Mouse (Mus musculus) midbrain, embryonic 10.5 days (tissue): Measurements from ENCODE around the gene Epas1. TPM values are rescaled to one million over a fixed set of nuclear protein-coding genes. Genes with fewer than 3 reads are reported as not detected.
A peak's percentile ranks its signal among the peaks of the same experiment; 100 is the strongest.

ENCODE experiments used
- DNase-seq: peaks from one replicate; pipeline ENCODE4 v3.0.0-alpha.2; 2017; ENCODE audit warnings: low spot score
- H3K27ac ChIP-seq: fragments of 300-500 bp; sonication (generic); replicated peaks from 2 replicates; pipeline ENCODE4 v1.5.1; 2016; ENCODE audit warnings: mild to moderate bottlenecking
- H3K27me3 ChIP-seq: fragments of 300-500 bp; sonication (generic); 2 replicates; pipeline ENCODE4 v1.6.1; 2016; ENCODE audit warnings: low read depth, mild to moderate bottlenecking; ENCODE audit not compliant: poor library complexity, severe bottlenecking
- H3K36me3 ChIP-seq: fragments of 300-500 bp; sonication (generic); 2 replicates; pipeline ENCODE4 v1.6.1; 2016; ENCODE audit warnings: mild to moderate bottlenecking, moderate library complexity
- H3K4me1 ChIP-seq: fragments of 300-500 bp; sonication (generic); 2 replicates; pipeline ENCODE4 v1.6.1; 2016
- H3K4me3 ChIP-seq: fragments of 300-500 bp; sonication (generic); 2 replicates; pipeline ENCODE4 v1.5.1; 2016; ENCODE audit warnings: mild to moderate bottlenecking, moderate library complexity
- H3K9me3 ChIP-seq: fragments of 300-500 bp; sonication (generic); replicated peaks from 2 replicates; pipeline ENCODE4 v1.6.1; 2016; ENCODE audit warnings: mild to moderate bottlenecking
- WGBS: fragments of 180-500 bp; shearing (Covaris S2); methylation state at CpG from one replicate; pipeline ENCODE4 v1.1.7; 2016; 5-methylcytosine and 5-hydroxymethylcytosine counted together
- polyA plus RNA-seq: library from polyadenylated mRNA; unstranded; fragments of >200 nt; fragmentation: Nextera tagmentation; extraction: Ambion mirVana; gene quantifications from 2 replicates; pipeline ENCODE4 v1.2.1, GENCODE M21; 2016

The Epas1 gene
- polyA plus RNA-seq = 2.0 and 3.0 TPM in 2 replicates

- Histone ChIP-seq H3K27ac (peak within 1 kb of the TSS; percentile 79), H3K4me1 (peaks cover 28% of the 10 kb centered on the region), H3K27me3 (peaks cover 81% of the 10 kb centered on the region), H3K9me3 (no peaks in the 10 kb centered on the region), H3K4me3 (peak within 1 kb of the TSS; percentile 67), H3K36me3 (no peaks in the 10 kb centered on the region)
- DNase-seq = peak; percentile 92
- 0% methylated on average over 60 of the region's 60 CpGs for WGBS
These were observed at the start of gene Epas1 for GRCm38 (mm10) chr17:86753130-86753821. Gene Epas1, plus strand, starts transcription at chr17:86753700.

DNA sequence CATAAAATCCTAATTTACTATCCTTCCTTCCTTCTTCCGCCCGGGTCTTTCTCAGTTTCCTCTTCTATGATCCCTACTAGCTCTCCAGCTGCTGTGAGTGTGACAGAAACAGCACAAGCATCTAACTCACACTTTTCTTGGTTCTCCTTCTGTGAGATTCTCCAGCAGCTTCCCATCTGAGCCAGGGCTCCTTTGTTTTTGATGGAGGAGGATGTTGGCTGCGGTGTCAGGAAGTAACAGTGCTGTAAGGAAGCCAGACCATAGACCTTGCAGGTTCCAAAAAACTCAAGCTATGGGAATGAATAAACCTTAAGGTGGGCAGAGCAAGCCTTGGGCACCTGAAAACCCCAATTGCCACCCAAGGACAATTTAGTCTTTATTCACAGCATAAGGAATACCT is 48.3 kb upstream of the Epas1 start:
- Histone ChIP-seq H3K4me1 (no peaks in the 10 kb centered on the region), H3K36me3 (no peaks in the 10 kb centered on the region), H3K4me3 (no peak overlapping the region), H3K27ac (no peak overlapping the region), H3K27me3 (no peaks in the 10 kb centered on the region), H3K9me3 (no peaks in the 10 kb centered on the region)
- no peak for DNase-seq
- WGBS = 92% methylated on average over 3 of the region's 3 CpGs

GRCm38 (mm10) chr17:86706467-86706866 is 47.0 kb upstream of the Epas1 start:
- no peaks in the 10 kb centered on the region for H3K36me3 ChIP-seq
- no peaks in the 10 kb centered on the region for H3K4me1 ChIP-seq
- 77% methylated on average over 1 of the region's 1 CpGs for WGBS
- no peak overlapping the region for H3K27ac ChIP-seq
- no peaks in the 10 kb centered on the region for H3K9me3 ChIP-seq
- no peaks in the 10 kb centered on the region for H3K27me3 ChIP-seq
- no peak for DNase-seq
- H3K4me3 ChIP-seq = no peak overlapping the region

- Histone ChIP-seq H3K27ac (no peak overlapping the region), H3K4me3 (no peak overlapping the region), H3K4me1 (no peaks in the 10 kb centered on the region), H3K27me3 (no peaks in the 10 kb centered on the region), H3K36me3 (no peaks in the 10 kb centered on the region), H3K9me3 (no peaks in the 10 kb centered on the region)
- WGBS = 86% methylated on average over 8 of the region's 8 CpGs
- no peak for DNase-seq
These were observed 43.7 kb upstream of the Epas1 start for GRCm38 (mm10) chr17:86709803-86710202.

DNA sequence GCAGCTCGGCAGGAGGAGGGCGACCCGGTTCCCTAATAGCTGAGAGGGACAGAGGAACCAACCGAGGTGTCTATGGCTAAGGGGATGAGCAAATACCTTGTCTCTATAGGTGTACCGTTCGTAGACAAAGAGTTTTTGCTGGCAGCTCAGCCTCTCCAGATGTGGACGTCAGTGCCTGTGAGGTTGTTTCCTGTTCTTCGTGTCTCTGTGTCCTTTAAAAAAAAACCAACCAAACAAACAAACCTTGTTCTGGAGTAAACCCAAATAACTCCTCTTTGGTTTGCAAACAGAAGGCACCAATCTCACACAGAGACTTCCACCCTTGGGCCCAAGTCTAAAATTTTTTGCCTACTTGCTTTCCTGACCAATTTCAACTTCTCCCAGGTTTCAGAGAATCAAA is 43.1 kb upstream of the Epas1 start:
- no peak for DNase-seq

GRCm38 (mm10) chr17:86711949-86712348 is 41.6 kb upstream of the Epas1 start:
- Histone ChIP-seq H3K27ac (no peak overlapping the region), H3K4me3 (no peak overlapping the region), H3K36me3 (no peaks in the 10 kb centered on the region), H3K9me3 (no peaks in the 10 kb centered on the region), H3K4me1 (no peaks in the 10 kb centered on the region), H3K27me3 (no peaks in the 10 kb centered on the region)
- 87% methylated on average over 5 of the region's 5 CpGs for WGBS
- no peak for DNase-seq

More for the DNA sequence above, 43.1 kb upstream of the Epas1 start:
- no peaks in the 10 kb centered on the region for H3K36me3 ChIP-seq
- H3K4me3 ChIP-seq = no peak overlapping the region
- no peak overlapping the region for H3K27ac ChIP-seq
- H3K27me3 ChIP-seq = no peaks in the 10 kb centered on the region
- no peaks in the 10 kb centered on the region for H3K4me1 ChIP-seq
- H3K9me3 ChIP-seq = no peaks in the 10 kb centered on the region
- WGBS = 87% methylated on average over 8 of the region's 8 CpGs

- Histone ChIP-seq H3K4me1 (no peaks in the 10 kb centered on the region), H3K36me3 (no peaks in the 10 kb centered on the region), H3K27me3 (no peaks in the 10 kb centered on the region), H3K9me3 (no peaks in the 10 kb centered on the region), H3K27ac (no peak overlapping the region), H3K4me3 (no peak overlapping the region)
- WGBS = 91% methylated on average over 8 of the region's 8 CpGs
- DNase-seq = no peak
These were observed 40.9 kb upstream of the Epas1 start for GRCm38 (mm10) chr17:86712601-86713000.

DNA sequence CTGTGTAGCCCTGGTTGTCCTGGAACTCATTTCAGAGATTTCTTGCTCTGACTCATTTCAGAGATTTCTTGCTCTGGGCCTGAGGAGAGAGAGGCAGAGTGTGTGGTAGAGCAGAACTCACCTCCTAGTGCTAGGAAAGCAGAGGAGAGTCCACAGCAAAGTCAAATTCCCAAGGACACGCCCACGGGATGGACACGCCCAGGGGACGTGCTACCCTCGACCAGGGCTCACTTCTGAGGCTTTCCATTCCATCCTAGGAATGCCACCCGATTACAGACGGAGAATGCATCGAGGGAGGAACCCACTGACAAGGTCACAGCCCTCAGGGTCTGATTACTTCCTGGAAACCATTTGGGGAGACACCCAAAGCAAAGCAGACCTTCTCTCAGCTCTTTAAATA is 39.9 kb upstream of the Epas1 start:
- H3K9me3 ChIP-seq = no peaks in the 10 kb centered on the region
- no peaks in the 10 kb centered on the region for H3K27me3 ChIP-seq
- no peaks in the 10 kb centered on the region for H3K36me3 ChIP-seq
- H3K4me1 ChIP-seq = no peaks in the 10 kb centered on the region
- H3K4me3 ChIP-seq = no peak overlapping the region
- DNase-seq = no peak
- no peak overlapping the region for H3K27ac ChIP-seq
- 26% methylated on average over 8 of the region's 8 CpGs for WGBS

DNA sequence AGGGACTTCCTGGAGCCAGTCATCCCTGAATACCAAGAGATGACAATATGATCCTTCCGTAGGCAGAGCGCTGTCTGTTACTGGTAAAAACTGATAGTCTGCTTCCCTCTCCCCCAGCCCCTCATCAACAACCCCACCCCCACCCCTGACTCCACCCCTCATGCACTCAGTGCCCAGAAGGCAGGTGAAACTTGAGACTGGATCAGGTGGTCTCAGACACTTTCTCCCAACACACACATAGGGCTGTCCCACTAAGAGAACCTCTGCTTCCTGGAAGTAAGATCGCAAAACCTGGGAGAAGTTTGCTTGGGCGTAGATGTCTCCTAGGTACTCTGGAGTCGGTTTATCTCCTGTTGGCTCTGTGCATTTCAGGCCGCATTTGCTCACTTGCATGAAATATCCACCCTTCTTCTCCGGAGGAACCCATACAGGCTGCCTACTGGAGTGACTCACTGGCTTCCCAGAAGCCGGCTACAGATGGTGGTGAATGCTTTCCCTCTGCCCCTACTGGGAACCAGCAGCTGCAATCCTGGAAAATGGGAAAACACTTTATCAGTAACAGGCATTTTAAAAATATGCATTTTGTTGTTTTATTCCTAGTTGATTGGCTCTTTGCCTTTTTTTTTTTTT is 28.6 kb upstream of the Epas1 start:
- no peak for DNase-seq
- H3K27ac ChIP-seq = no peak overlapping the region
- no peaks in the 10 kb centered on the region for H3K36me3 ChIP-seq
- 68% methylated on average over 8 of the region's 8 CpGs for WGBS
- H3K4me3 ChIP-seq = no peak overlapping the region
- no peaks in the 10 kb centered on the region for H3K9me3 ChIP-seq
- no peaks in the 10 kb centered on the region for H3K27me3 ChIP-seq
- peaks cover 9% of the 10 kb centered on the region for H3K4me1 ChIP-seq

GRCm38 (mm10) chr17:86726480-86726879 is 27.0 kb upstream of the Epas1 start:
- 82% methylated on average over 7 of the region's 7 CpGs for WGBS
- Histone ChIP-seq H3K36me3 (no peaks in the 10 kb centered on the region), H3K27ac (no peak overlapping the region), H3K27me3 (no peaks in the 10 kb centered on the region), H3K4me1 (peaks cover 9% of the 10 kb centered on the region), H3K4me3 (no peak overlapping the region), H3K9me3 (no peaks in the 10 kb centered on the region)
- no peak for DNase-seq

- Histone ChIP-seq H3K36me3 (no peaks in the 10 kb centered on the region), H3K9me3 (no peaks in the 10 kb centered on the region), H3K4me1 (peaks cover 12% of the 10 kb centered on the region), H3K4me3 (no peak overlapping the region), H3K27ac (no peak overlapping the region), H3K27me3 (no peaks in the 10 kb centered on the region)
- WGBS = 88% methylated on average over 7 of the region's 7 CpGs
- DNase-seq = no peak
These were observed 26.5 kb upstream of the Epas1 start for GRCm38 (mm10) chr17:86727031-86727430.

- 88% methylated on average over 6 of the region's 6 CpGs for WGBS
- H3K27ac ChIP-seq = no peak overlapping the region; the same call in 1 of the 2 replicates
- DNase-seq = no peak
- no peaks in the 10 kb centered on the region for H3K36me3 ChIP-seq
- no peaks in the 10 kb centered on the region for H3K9me3 ChIP-seq
- no peaks in the 10 kb centered on the region for H3K27me3 ChIP-seq
- H3K4me1 ChIP-seq = peaks cover 18% of the 10 kb centered on the region
- H3K4me3 ChIP-seq = no peak overlapping the region
These were observed 22.2 kb upstream of the Epas1 start for GRCm38 (mm10) chr17:86731273-86731672.

DNA sequence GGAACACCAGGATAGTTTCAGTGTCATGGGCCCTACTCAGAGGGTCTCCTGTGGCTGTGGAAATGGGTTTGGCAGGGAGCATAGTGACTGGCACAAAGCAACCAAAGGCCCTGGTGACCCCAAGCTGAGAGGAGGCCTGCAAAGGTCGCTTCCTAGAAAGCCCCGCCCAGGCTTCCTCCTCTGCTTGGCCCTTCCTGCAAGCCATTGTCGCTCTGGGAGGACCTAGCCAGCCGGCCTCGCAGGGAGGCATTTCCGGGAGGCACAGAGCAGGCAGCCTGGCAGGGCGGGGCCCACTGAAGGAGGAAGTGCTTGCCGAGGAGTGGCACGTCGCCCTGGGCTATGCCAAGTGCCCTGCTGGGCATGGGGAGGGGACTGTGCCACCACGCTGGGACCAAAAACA is 21.5 kb upstream of the Epas1 start:
- Histone ChIP-seq H3K4me3 (peak overlapping the region; percentile 35), H3K9me3 (no peaks in the 10 kb centered on the region), H3K36me3 (no peaks in the 10 kb centered on the region), H3K27me3 (no peaks in the 10 kb centered on the region), H3K27ac (peak overlapping the region; percentile 81), H3K4me1 (peaks cover 18% of the 10 kb centered on the region)
- DNase-seq = peak; percentile 74
- 7% methylated on average over 11 of the region's 11 CpGs for WGBS
